Mouse (Mus musculus) kidney, adult 2 months (tissue): Measurements from ENCODE around the gene Sh3rf1.

ENCODE experiments used
- CTCF ChIP-seq: fragments of 200-500 bp; conservative IDR thresholded peaks from 2 replicates; pipeline ENCODE4 v1.5.1; 2011; ENCODE audit warnings: low read depth, mild to moderate bottlenecking, control low read depth, low read length, moderate library complexity, mixed read lengths; ENCODE audit not compliant: insufficient read depth, insufficient read length
- POLR2A ChIP-seq: fragments of 200-500 bp; IDR thresholded peaks from one replicate; pipeline ENCODE4 v1.6.1; 2011; ENCODE audit warnings: low read depth, low read length, control low read depth

DNA sequence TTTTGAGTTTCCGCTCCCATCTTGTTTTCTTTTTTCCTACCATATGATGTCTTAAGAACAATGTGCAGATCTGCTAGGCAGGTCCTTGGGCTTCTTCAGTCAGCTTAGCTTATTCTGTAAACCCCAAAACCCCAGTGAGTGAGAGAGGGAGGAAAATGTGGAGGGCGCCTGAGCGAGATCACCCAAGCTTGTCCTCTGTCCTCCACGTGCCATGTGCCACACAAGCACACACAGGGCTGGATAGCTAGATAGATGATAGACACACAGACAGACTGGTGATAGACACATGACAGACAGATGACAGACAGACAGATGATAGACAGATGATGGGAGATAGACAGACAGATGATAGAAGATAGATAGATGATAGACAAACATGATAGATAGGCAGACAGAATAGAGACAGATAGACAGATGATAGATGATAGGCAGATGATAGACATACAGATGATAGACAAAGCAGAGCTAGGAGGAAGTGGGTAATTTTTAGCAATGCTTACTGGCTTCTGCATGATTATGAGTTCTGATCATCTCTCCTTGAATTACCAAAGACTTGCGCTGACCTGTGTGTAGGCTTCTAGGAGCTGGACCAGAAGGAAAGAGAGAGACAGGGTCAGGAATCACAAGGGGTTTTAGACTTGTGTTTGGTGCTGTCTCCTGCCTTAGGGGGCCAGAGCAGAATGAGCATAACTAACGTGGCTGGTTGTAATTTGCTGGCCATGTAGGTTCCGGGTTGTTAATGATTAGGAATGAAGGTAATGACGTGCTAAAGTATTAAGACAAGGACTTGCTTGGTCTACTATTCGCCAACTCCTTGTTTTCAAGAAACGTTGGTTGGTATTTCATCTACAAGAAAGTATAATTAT, 58.9 kb downstream of the Sh3rf1 start:
- TF ChIP-seq CTCF (no peak), POLR2A (no peak)
